Mouse (Mus musculus): ENCODE data around the gene I830077J02Rik. TPM values are rescaled to one million over a fixed set of nuclear protein-coding genes. Genes with fewer than 3 reads are reported as not detected.

I830077J02Rik gene
- 29.2 and 45.0 TPM in 2 replicates for total RNA-seq (2014; fragmentation: Nextera tagmentation)
- 22.2 and 22.4 TPM in 2 replicates for total RNA-seq (2017)

- peak; percentile 83 for ATAC-seq (replicated peaks; ENCODE audit: poor library complexity, severe bottlenecking)
Measured at GRCm38 (mm10) chr3:105932240-105933071, at the start of gene I830077J02Rik. Gene I830077J02Rik, minus strand, starts transcription at chr3:105932664.

GRCm38 (mm10) chr3:105974174-105974573 is 41.7 kb upstream of the I830077J02Rik start:
- peak; percentile 97 for ATAC-seq (replicated peaks; ENCODE audit: poor library complexity, severe bottlenecking)

- ATAC-seq (replicated peaks; ENCODE audit: poor library complexity, severe bottlenecking) = no peak
Measured at GRCm38 (mm10) chr3:105973411-105973810, 40.9 kb upstream of the I830077J02Rik start, which contains the start of gene Ovgp1. Gene Ovgp1, plus strand, starts transcription at chr3:105973711.

- ATAC-seq (replicated peaks; ENCODE audit: poor library complexity, severe bottlenecking) = no peak
Measured at GRCm38 (mm10) chr3:105971831-105972446, 39.5 kb upstream of the I830077J02Rik start.

GRCm38 (mm10) chr3:105960700-105961099 is 28.2 kb upstream of the I830077J02Rik start:
- ATAC-seq (replicated peaks; ENCODE audit: poor library complexity, severe bottlenecking) = no peak

- no peak for ATAC-seq (replicated peaks; ENCODE audit: poor library complexity, severe bottlenecking)
Measured at GRCm38 (mm10) chr3:105959999-105960398, 27.5 kb upstream of the I830077J02Rik start, which contains the start of gene Atp5f1. Gene Atp5f1, minus strand, starts transcription at chr3:105960099.

- ATAC-seq (replicated peaks; ENCODE audit: poor library complexity, severe bottlenecking) = no peak; the same call in 1 of the 2 replicates
Measured at GRCm38 (mm10) chr3:105959585-105959984, 27.1 kb upstream of the I830077J02Rik start.

- peak; percentile 91 for ATAC-seq (replicated peaks; ENCODE audit: poor library complexity, severe bottlenecking)
Measured at GRCm38 (mm10) chr3:105958974-105959580, 26.6 kb upstream of the I830077J02Rik start, which contains the start of gene Wdr77. Gene Wdr77, plus strand, starts transcription at chr3:105959369.

- ATAC-seq (replicated peaks; ENCODE audit: poor library complexity, severe bottlenecking) = no peak
Measured at GRCm38 (mm10) chr3:105958204-105958603, 25.7 kb upstream of the I830077J02Rik start.

GRCm38 (mm10) chr3:105957235-105957634 is 24.8 kb upstream of the I830077J02Rik start:
- ATAC-seq (replicated peaks; ENCODE audit: poor library complexity, severe bottlenecking) = no peak

GRCm38 (mm10) chr3:105951348-105951747 is 18.9 kb upstream of the I830077J02Rik start:
- ATAC-seq (replicated peaks; ENCODE audit: poor library complexity, severe bottlenecking) = no peak

- ATAC-seq (replicated peaks; ENCODE audit: poor library complexity, severe bottlenecking) = no peak
Measured at GRCm38 (mm10) chr3:105936111-105936510, 3.6 kb upstream of the I830077J02Rik start.

GRCm38 (mm10) chr3:105935033-105935432 is 2.6 kb upstream of the I830077J02Rik start:
- no peak for ATAC-seq (replicated peaks; ENCODE audit: poor library complexity, severe bottlenecking)

- ATAC-seq (replicated peaks; ENCODE audit: poor library complexity, severe bottlenecking) = no peak
Measured at GRCm38 (mm10) chr3:105933926-105934325, 1.5 kb upstream of the I830077J02Rik start.

GRCm38 (mm10) chr3:105931095-105931494 is 1.4 kb downstream of the I830077J02Rik start:
- peak; percentile 17; the same call in 1 of the 2 replicates for ATAC-seq (replicated peaks; ENCODE audit: poor library complexity, severe bottlenecking)

GRCm38 (mm10) chr3:105929821-105930220 is 2.6 kb downstream of the I830077J02Rik start:
- ATAC-seq (replicated peaks; ENCODE audit: poor library complexity, severe bottlenecking) = no peak; the same call in 1 of the 2 replicates

- no peak for ATAC-seq (replicated peaks; ENCODE audit: poor library complexity, severe bottlenecking)
Measured at GRCm38 (mm10) chr3:105928781-105929180, 3.7 kb downstream of the I830077J02Rik start.

- peak; percentile 47 for ATAC-seq (replicated peaks; ENCODE audit: poor library complexity, severe bottlenecking)
Measured at GRCm38 (mm10) chr3:105928195-105928569, 4.3 kb downstream of the I830077J02Rik start.

- ATAC-seq (replicated peaks; ENCODE audit: poor library complexity, severe bottlenecking) = no peak
Measured at GRCm38 (mm10) chr3:105927561-105928194, 4.8 kb downstream of the I830077J02Rik start.

GRCm38 (mm10) chr3:105924616-105925015 is 7.8 kb downstream of the I830077J02Rik start:
- ATAC-seq (replicated peaks; ENCODE audit: poor library complexity, severe bottlenecking) = no peak

All from granulocyte monocyte progenitor cell, adult 5-6 weeks (primary cell).